Mouse (Mus musculus) retina, postnatal 1 day (tissue): ENCODE results near the gene Hsf4.
A peak's percentile ranks its signal among the peaks of the same experiment; 100 is the strongest.

Source experiments
- DNase-seq: peaks from one replicate; pipeline ENCODE4 v3.0.0-alpha.2; 2012

Gene Hsf4

GRCm38 (mm10) chr8:105259721-105260320 is 9.8 kb upstream of the Hsf4 start:
- peak; percentile 85 for DNase-seq

- no peak for DNase-seq
These were observed 9.1 kb upstream of the Hsf4 start for GRCm38 (mm10) chr8:105260371-105261099.

- DNase-seq = no peak
These were observed 8.1 kb upstream of the Hsf4 start for GRCm38 (mm10) chr8:105261326-105261980.

- DNase-seq = no peak
These were observed 6.2 kb upstream of the Hsf4 start for GRCm38 (mm10) chr8:105263244-105263912.

GRCm38 (mm10) chr8:105264024-105264982 is 5.3 kb upstream of the Hsf4 start, which contains the start of the genes Tradd and Fbxl8:
TSS of gene Tradd (minus strand) at chr8:105264609.
TSS of gene Fbxl8 (plus strand) at chr8:105264648.
- DNase-seq = peak; percentile 70

- DNase-seq = no peak
These were observed 4.5 kb upstream of the Hsf4 start for GRCm38 (mm10) chr8:105265128-105265527.

- no peak for DNase-seq
These were observed 2.8 kb upstream of the Hsf4 start for GRCm38 (mm10) chr8:105266775-105267174.

- DNase-seq = peak; percentile 89
These were observed 1.1 kb upstream of the Hsf4 start for GRCm38 (mm10) chr8:105268342-105269074.

GRCm38 (mm10) chr8:105269075-105269458 is 534 bp upstream of the Hsf4 start:
- no peak for DNase-seq

- no peak for DNase-seq
These were observed 707 bp downstream of the Hsf4 start for GRCm38 (mm10) chr8:105270101-105270915.

- DNase-seq = no peak
These were observed 1.2 kb downstream of the Hsf4 start for GRCm38 (mm10) chr8:105270916-105271186.

- DNase-seq = no peak
These were observed 5.8 kb downstream of the Hsf4 start for GRCm38 (mm10) chr8:105275387-105275786.

- no peak for DNase-seq
These were observed 6.2 kb downstream of the Hsf4 start, which contains the start of gene Nol3 for GRCm38 (mm10) chr8:105275840-105276239. TSS of gene Nol3 (plus strand) at chr8:105276140.

GRCm38 (mm10) chr8:105276292-105277120 is 6.9 kb downstream of the Hsf4 start:
- peak; percentile 76 for DNase-seq

- peak; percentile 70 for DNase-seq
These were observed 9.3 kb downstream of the Hsf4 start for GRCm38 (mm10) chr8:105278911-105279334.

- no peak for DNase-seq
These were observed 11.0 kb downstream of the Hsf4 start for GRCm38 (mm10) chr8:105280567-105280966.

GRCm38 (mm10) chr8:105281821-105282220 is 12.2 kb downstream of the Hsf4 start:
- DNase-seq = no peak

- no peak for DNase-seq
These were observed 12.6 kb downstream of the Hsf4 start for GRCm38 (mm10) chr8:105282239-105282638.

GRCm38 (mm10) chr8:105283074-105283473 is 13.5 kb downstream of the Hsf4 start:
- DNase-seq = peak; percentile 56

- DNase-seq = no peak
These were observed 15.9 kb downstream of the Hsf4 start for GRCm38 (mm10) chr8:105285514-105285913.
